Mouse (Mus musculus) MEL (cell line): ENCODE data around the gene Ctnnbl1. TPM values are rescaled to one million over a fixed set of nuclear protein-coding genes. Genes with fewer than 3 reads are reported as not detected.

Source experiments
- DNase-seq: peaks from one replicate; pipeline ENCODE4 v3.0.0; 2011; ENCODE audit warnings: low read depth, low spot score
- H3K27ac ChIP-seq: 2 replicates; pipeline ENCODE4 v1.5.1; 2012; ENCODE audit warnings: low read depth, mild to moderate bottlenecking, control low read depth, low read length, moderate library complexity; ENCODE audit not compliant: control insufficient read depth
- H3K27me3 ChIP-seq, 2 experiments: fragments of 150-350 bp in 1 of 2; sonication (generic) in 1 of 2; 2 replicates each; pipeline ENCODE4 v1.6.1; 2012; ENCODE audit warnings: low read length in 2 of 2, mild to moderate bottlenecking in 2 of 2, improper control_type of control experiment in 1 of 2, moderate library complexity in 1 of 2; ENCODE audit not compliant: insufficient read depth in 2 of 2, control insufficient read depth in 1 of 2
- H3K36me3 ChIP-seq, 2 experiments: 2 replicates each; pipeline ENCODE4 v1.6.1; 2012 to 2014; ENCODE audit warnings: low read length in 2 of 2, improper control_type of control experiment in 1 of 2, inconsistent platforms in 1 of 2, mild to moderate bottlenecking in 1 of 2; ENCODE audit not compliant: insufficient read depth in 2 of 2, control insufficient read depth in 1 of 2
- H3K4me1 ChIP-seq, 2 experiments: fragments of 150-350 bp in 1 of 2; sonication (generic) in 1 of 2; 2 replicates each; pipeline ENCODE4 v1.6.1; 2012; ENCODE audit warnings: low read length in 2 of 2, improper control_type of control experiment in 1 of 2, mild to moderate bottlenecking in 1 of 2; ENCODE audit not compliant: insufficient read depth in 2 of 2, control insufficient read depth in 1 of 2
- H3K4me3 ChIP-seq, 2 experiments: fragments of 150-350 bp in 1 of 2; sonication (generic) in 1 of 2; 2 replicates each; pipeline ENCODE4 v1.5.1; 2012; ENCODE audit warnings: low read depth in 2 of 2, low read length in 2 of 2, mild to moderate bottlenecking in 2 of 2, moderate library complexity in 2 of 2, control low read depth in 1 of 2, improper control_type of control experiment in 1 of 2; ENCODE audit not compliant: control insufficient read depth in 1 of 2, insufficient read depth in 1 of 2
- H3K79me2 ChIP-seq: 2 replicates; pipeline ENCODE4 v1.6.1; 2012; ENCODE audit warnings: mild to moderate bottlenecking, low read length, moderate library complexity; ENCODE audit not compliant: control insufficient read depth, poor library complexity, insufficient read depth
- H3K9ac ChIP-seq: 2 replicates; pipeline ENCODE4 v1.6.1; 2012; ENCODE audit warnings: low read depth, mild to moderate bottlenecking, control low read depth, low read length, moderate library complexity; ENCODE audit not compliant: control insufficient read depth, poor library complexity, severe bottlenecking
- H3K9me3 ChIP-seq: fragments of 150-350 bp; sonication (generic); replicated peaks from 2 replicates; pipeline ENCODE4 v1.6.1; 2012; ENCODE audit warnings: mild to moderate bottlenecking, low read length, improper control_type of control experiment, moderate library complexity; ENCODE audit not compliant: insufficient read depth
- BHLHE40 ChIP-seq: IDR thresholded peaks from 2 replicates; pipeline ENCODE4 v1.6.1; 2012; ENCODE audit warnings: low read depth, mild to moderate bottlenecking, inconsistent platforms, low read length, improper control_type of control experiment, borderline replicate concordance
- CTCF ChIP-seq, 3 experiments: IDR thresholded peaks in 2 of 3; conservative IDR thresholded peaks in 1 of 3; 2 replicates each; pipeline ENCODE4 v1.5.1; 2011 to 2012; ENCODE audit warnings: low read length in 3 of 3, low read depth in 2 of 3, mild to moderate bottlenecking in 2 of 3, improper control_type of control experiment in 1 of 3, inconsistent platforms in 1 of 3, mixed read lengths in 1 of 3, moderate library complexity in 1 of 3; ENCODE audit not compliant: control insufficient read depth in 1 of 3, insufficient read depth in 1 of 3, poor library complexity in 1 of 3, severe bottlenecking in 1 of 3
- EP300 ChIP-seq, 2 experiments: IDR thresholded peaks; 2 replicates each; pipeline ENCODE4 v1.6.1; 2011; ENCODE audit warnings: improper control_type of control experiment in 2 of 2, low read length in 2 of 2, low read depth in 1 of 2, mild to moderate bottlenecking in 1 of 2
- GATA1 ChIP-seq: IDR thresholded peaks from 2 replicates; pipeline ENCODE4 v1.6.1; 2011; ENCODE audit warnings: low read depth, low read length, improper control_type of control experiment
- HCFC1 ChIP-seq: IDR thresholded peaks from 2 replicates; pipeline ENCODE4 v1.6.1; 2012; ENCODE audit warnings: low read depth, mild to moderate bottlenecking, inconsistent platforms, low read length, improper control_type of control experiment, moderate library complexity
- MAX ChIP-seq: IDR thresholded peaks from 2 replicates; pipeline ENCODE4 v1.6.1; 2011; ENCODE audit warnings: low read length, improper control_type of control experiment
- MEF2A ChIP-seq: IDR thresholded peaks from 2 replicates; pipeline ENCODE4 v1.6.1; 2014; ENCODE audit warnings: low read depth, mild to moderate bottlenecking, inconsistent platforms, low read length, improper control_type of control experiment; ENCODE audit not compliant: poor library complexity, insufficient replicate concordance, severe bottlenecking; ENCODE audit errors: extremely low read depth
- MXI1 ChIP-seq: IDR thresholded peaks from 2 replicates; pipeline ENCODE4 v1.6.1; 2011; ENCODE audit warnings: mild to moderate bottlenecking, low read depth, low read length, improper control_type of control experiment
- MYC ChIP-seq: IDR thresholded peaks from 2 replicates; pipeline ENCODE4 v1.6.1; 2011; ENCODE audit warnings: low read depth, mild to moderate bottlenecking, low read length, improper control_type of control experiment, moderate library complexity
- NELFE ChIP-seq: IDR thresholded peaks from 2 replicates; pipeline ENCODE4 v1.6.1; 2011; ENCODE audit warnings: low read depth, low read length, improper control_type of control experiment
- NRF1 ChIP-seq: IDR thresholded peaks from 2 replicates; pipeline ENCODE4 v1.6.1; 2014; ENCODE audit warnings: low read depth, mild to moderate bottlenecking, inconsistent platforms, low read length, improper control_type of control experiment, moderate library complexity; ENCODE audit not compliant: poor library complexity, insufficient read depth, severe bottlenecking
- POLR2AphosphoS2 ChIP-seq: IDR thresholded peaks from 2 replicates; pipeline ENCODE4 v1.6.1; 2011; ENCODE audit warnings: low read length, improper control_type of control experiment
- SIN3A ChIP-seq: IDR thresholded peaks from 2 replicates; pipeline ENCODE4 v1.6.1; 2012; ENCODE audit warnings: low read length, improper control_type of control experiment, inconsistent platforms
- USF1 ChIP-seq: IDR thresholded peaks from 2 replicates; pipeline ENCODE4 v1.6.1; 2014; ENCODE audit warnings: low read depth, mild to moderate bottlenecking, inconsistent platforms, low read length, improper control_type of control experiment, moderate library complexity
- ZC3H11A ChIP-seq: IDR thresholded peaks from 2 replicates; pipeline ENCODE4 v1.6.1; 2012; ENCODE audit warnings: low read depth, mild to moderate bottlenecking, inconsistent platforms, low read length, improper control_type of control experiment
- ZKSCAN1 ChIP-seq: IDR thresholded peaks from 2 replicates; pipeline ENCODE4 v1.6.1; 2012; ENCODE audit warnings: low read depth, mild to moderate bottlenecking, inconsistent platforms, low read length, improper control_type of control experiment, moderate library complexity
- ZNF384 ChIP-seq: IDR thresholded peaks from 2 replicates; pipeline ENCODE4 v1.6.1; 2012; ENCODE audit warnings: low read depth, mild to moderate bottlenecking, inconsistent platforms, low read length, improper control_type of control experiment
- polyA plus RNA-seq, 2 experiments: library from polyadenylated mRNA; stranded (reverse) in 1 of 2; unstranded in 1 of 2; fragments of >175 nt in 1 of 2; fragments of >200 nt in 1 of 2; gene quantifications; 2 replicates each; pipeline versions ENCODE4 v1.2.1 to v1.2.4; 2012; ENCODE audit warnings: low replicate concordance in 2 of 2, low read depth in 1 of 2; ENCODE audit not compliant: insufficient read length in 2 of 2, insufficient read depth in 1 of 2, missing spikeins in 1 of 2
- total RNA-seq: library from RNA; depleted of rRNA; stranded (reverse); fragments of 300-350 nt; gene quantifications from 2 replicates; pipeline ENCODE4 v1.2.3, GENCODE M21; 2012

Gene Ctnnbl1
- total and polyA plus RNA-seq, 3 experiments: 60.7 to 61.7 TPM; not detected in 1

- no peak for DNase-seq
- Histone ChIP-seq H3K27ac (no peak overlapping the region), H3K27me3 (no peaks in the 10 kb centered on the region), H3K9me3 (no peaks in the 10 kb centered on the region), H3K4me3 (no peak overlapping the region), H3K9ac (no peak overlapping the region), H3K36me3 (no peaks in the 10 kb centered on the region; a peak in 2 of 4 replicates), H3K79me2 (no peaks in the 10 kb centered on the region), H3K4me1 (no peaks in the 10 kb centered on the region)
- no peak for TF ChIP-seq BHLHE40
- no peak for TF ChIP-seq MXI1
- TF ChIP-seq NELFE: no peak
- no peak for TF ChIP-seq MYC
- no peak for TF ChIP-seq MEF2A
- no peak for TF ChIP-seq ZKSCAN1
- TF ChIP-seq MAX: no peak
- TF ChIP-seq EP300 (IDR thresholded peaks at IDR 0.05; ENCODE audit: low read depth in 1 of 2, low read length in 2 of 2): no peak
Observed at GRCm38 (mm10) chr2:157838206-157838923, 101.2 kb downstream of the Ctnnbl1 start.

DNA sequence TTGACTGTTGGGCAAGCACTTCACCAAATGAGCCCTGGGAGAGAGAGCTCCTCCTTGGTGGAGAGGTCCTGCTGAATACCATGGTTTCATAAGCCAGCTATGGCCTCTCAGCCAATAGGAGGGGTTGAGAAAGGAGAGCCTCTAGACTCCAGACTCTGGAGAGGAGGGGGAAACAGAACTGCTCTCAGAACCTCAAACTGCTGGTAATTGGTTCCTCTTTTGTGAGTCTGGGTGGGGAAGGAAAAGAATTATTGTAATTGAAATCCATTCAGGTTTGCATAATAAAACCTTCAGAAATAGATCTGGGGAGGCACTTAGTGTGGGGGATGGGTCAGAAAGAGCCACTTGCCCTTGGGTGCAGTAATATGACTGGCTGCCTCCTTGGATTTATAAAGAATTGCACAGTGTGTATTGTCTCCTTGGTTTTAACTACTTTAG is 103.5 kb downstream of the Ctnnbl1 start:
- DNase-seq: peak; percentile 7
- H3K4me3 ChIP-seq: no peak overlapping the region
- no peak overlapping the region for H3K9ac ChIP-seq
- no peaks in the 10 kb centered on the region for H3K4me1 ChIP-seq
- no peaks in the 10 kb centered on the region for H3K79me2 ChIP-seq
- H3K36me3 ChIP-seq: no peaks in the 10 kb centered on the region; a peak in 2 of 4 replicates
- H3K9me3 ChIP-seq: no peaks in the 10 kb centered on the region
- TF ChIP-seq GATA1 (no peak), CTCF (IDR thresholded peaks at IDR 0.05 in 2 of 3, conservative IDR thresholded peaks at IDR 0.05 in 1 of 3; ENCODE audit: control insufficient read depth in 1 of 3, insufficient read depth in 1 of 3, low read depth in 2 of 3, low read length in 3 of 3, poor library complexity in 1 of 3, severe bottlenecking in 1 of 3) (no peak), MYC (no peak), HCFC1 (no peak)
- TF ChIP-seq, all 39 proteins: peak for 0
- Histone ChIP-seq H3K27ac (no peak overlapping the region), H3K27me3 (no peaks in the 10 kb centered on the region)

GRCm38 (mm10) chr2:157841121-157841520 is 103.9 kb downstream of the Ctnnbl1 start:
- no peak for TF ChIP-seq POLR2AphosphoS2
- no peak for TF ChIP-seq USF1
- TF ChIP-seq NELFE: no peak
- no peak for TF ChIP-seq MYC
- TF ChIP-seq ZNF384: no peak
- TF ChIP-seq NRF1: no peak
- no peak for TF ChIP-seq ZC3H11A
- TF ChIP-seq SIN3A: no peak
- H3K27ac ChIP-seq: no peak overlapping the region
- no peaks in the 10 kb centered on the region for H3K79me2 ChIP-seq
- no peak overlapping the region for H3K4me3 ChIP-seq
- H3K27me3 ChIP-seq: no peaks in the 10 kb centered on the region
- no peak for DNase-seq
- no peaks in the 10 kb centered on the region for H3K4me1 ChIP-seq
- no peaks in the 10 kb centered on the region; a peak in 2 of 4 replicates for H3K36me3 ChIP-seq
- no peak overlapping the region for H3K9ac ChIP-seq
- no peaks in the 10 kb centered on the region for H3K9me3 ChIP-seq
